Mouse (Mus musculus): ENCODE results near the gene Traf5.

Gene Traf5

DNA sequence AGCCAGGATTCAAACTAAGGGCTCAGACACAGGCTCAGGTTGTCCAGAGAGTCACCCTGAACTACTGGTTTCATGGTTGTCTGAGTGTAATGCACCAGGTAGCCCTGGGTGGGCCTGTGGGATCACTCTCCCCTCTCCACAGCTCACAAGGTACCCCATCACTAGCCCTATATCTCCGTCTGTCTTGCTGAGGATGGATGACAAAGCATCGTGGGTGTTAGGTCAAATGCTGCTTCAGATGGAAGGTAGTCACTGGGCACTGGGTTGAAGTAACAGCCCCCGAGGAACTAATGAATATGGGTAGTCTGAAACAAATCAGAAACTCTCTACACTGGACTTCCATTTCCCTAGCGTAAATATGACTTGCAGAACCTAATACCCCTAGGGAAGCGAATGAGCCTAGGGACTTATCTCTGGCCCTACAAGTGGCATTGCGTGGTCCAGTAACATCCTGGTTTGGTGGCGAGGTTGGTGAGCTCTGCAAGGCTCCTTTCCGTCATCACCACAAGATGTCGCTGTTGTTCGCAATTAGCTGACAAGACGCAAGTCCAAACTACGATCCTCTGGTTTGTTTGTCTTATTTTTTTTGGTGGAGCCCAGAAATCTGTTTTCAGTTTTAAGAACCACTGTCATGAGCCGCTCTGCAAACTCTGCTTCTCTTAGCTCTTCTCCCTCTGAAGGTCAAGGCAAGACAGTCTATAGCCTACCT, 127.4 kb downstream of the Traf5 start:
- peak; percentile 59 for DNase-seq (ENCODE audit: low spot score)

DNA sequence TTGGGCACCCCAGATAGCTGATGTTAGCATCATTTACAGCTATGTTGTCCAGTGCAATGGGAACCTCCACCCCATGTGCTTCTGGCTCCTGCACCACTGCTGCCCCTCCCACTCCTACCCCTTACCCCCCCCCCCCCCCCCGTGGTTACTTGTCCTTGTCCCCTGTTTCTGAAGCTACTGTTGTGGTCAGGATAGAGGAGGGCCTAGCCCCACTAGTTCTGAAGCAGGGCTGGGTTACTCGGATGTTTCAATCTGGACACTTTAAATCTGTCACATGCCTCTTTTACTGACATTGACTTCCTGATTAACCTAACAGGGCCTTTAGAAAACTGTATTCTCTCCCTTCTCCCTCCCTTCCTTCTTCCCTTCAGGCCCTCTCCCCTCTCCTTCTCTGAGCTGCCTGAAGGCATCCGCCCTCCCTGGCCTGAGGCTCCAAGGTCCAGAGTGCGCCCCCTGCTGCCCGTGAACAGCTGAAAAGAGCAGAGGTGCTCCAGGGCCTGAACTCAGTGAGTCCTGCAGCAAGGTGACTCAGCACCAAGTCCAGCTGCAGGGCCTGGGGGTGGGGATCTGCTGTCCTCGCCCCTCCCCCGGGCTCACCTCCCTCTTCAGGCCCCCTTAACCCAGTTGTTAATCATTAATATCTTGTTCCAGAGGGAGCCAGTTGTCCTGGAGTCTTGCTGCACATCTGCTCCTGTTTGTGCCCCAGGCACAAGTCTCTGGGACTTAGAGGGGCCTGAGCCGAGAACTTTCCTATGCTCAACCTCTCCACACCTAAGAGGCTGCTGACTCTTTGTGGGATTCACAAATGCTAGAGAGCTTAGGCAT, 128.2 kb downstream of the Traf5 start:
- peak; percentile 82 for DNase-seq (ENCODE audit: low spot score)

- DNase-seq (ENCODE audit: low spot score) = no peak
These were observed 128.9 kb downstream of the Traf5 start for GRCm38 (mm10) chr1:191963413-191963812.

GRCm38 (mm10) chr1:191960946-191961345, 131.4 kb downstream of the Traf5 start:
- no peak for DNase-seq (ENCODE audit: low spot score)

- no peak for DNase-seq (ENCODE audit: low spot score)
These were observed 135.0 kb downstream of the Traf5 start for GRCm38 (mm10) chr1:191957321-191957720.

GRCm38 (mm10) chr1:191956871-191957270, 135.5 kb downstream of the Traf5 start:
- DNase-seq (ENCODE audit: low spot score) = no peak

DNA sequence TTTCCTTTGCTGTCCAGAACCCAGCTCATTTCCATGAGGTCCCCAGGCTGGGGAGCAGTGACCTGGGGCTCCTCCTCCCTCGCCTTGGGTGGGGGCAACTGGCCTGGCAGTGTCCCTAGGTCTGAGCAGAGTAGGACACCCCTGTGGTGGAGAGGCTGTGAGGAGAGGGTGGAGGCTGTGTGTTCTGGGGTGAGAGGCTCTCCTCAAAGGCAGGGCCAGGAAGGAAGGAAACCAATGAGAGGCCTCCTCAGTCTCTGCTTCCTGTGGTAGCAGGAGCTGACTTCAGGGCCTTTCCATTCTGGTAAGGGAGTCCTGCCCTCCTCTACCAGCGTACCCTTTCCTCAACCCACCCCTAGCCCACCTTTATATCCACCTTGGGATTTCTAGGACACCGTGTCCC, 136.1 kb downstream of the Traf5 start:
- DNase-seq (ENCODE audit: low spot score) = no peak

- no peak for DNase-seq (ENCODE audit: low spot score)
These were observed 137.3 kb downstream of the Traf5 start for GRCm38 (mm10) chr1:191955101-191955500.

GRCm38 (mm10) chr1:191952733-191953335, 139.5 kb downstream of the Traf5 start:
- DNase-seq (ENCODE audit: low spot score) = no peak

DNA sequence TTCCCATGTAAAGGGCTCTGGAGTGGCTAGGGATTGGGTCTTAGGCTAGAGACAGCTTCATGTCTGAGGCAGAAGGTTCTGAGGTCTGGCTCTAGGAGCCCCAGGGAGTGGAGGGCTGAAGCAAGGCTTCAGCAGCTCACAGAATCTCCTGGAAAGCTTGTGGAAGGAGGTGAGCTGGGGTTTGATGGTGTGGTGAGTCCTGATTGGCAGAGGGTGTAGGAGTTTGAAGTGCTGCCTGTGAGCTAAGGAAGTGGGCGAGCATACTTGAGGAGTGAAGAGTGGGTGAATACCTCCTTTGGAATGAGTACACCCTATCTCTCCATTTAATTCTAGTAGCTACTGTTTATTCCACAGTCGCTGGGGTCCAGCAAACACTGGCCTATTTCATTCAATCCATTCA, 141.7 kb downstream of the Traf5 start:
- DNase-seq (ENCODE audit: low spot score) = no peak

- DNase-seq (ENCODE audit: low spot score) = no peak
These were observed 143.8 kb downstream of the Traf5 start for GRCm38 (mm10) chr1:191948600-191948999.

- no peak for DNase-seq (ENCODE audit: low spot score)
These were observed 144.6 kb downstream of the Traf5 start for GRCm38 (mm10) chr1:191947796-191948195.

Measured in ovary, postnatal 36 days (tissue).